Mouse (Mus musculus): ENCODE data around the gene Ahctf1. TPM values are rescaled to one million over a fixed set of nuclear protein-coding genes. Genes with fewer than 3 reads are reported as not detected.
"Not testable (repeated sequence)": the region's sequence is repeated elsewhere in the genome, so short reads cannot be mapped to it uniquely, and the experiment has no call there.

Ahctf1 gene
- polyA plus RNA-seq, 1 experiment from 2014 or later, result 13.5 TPM

DNA sequence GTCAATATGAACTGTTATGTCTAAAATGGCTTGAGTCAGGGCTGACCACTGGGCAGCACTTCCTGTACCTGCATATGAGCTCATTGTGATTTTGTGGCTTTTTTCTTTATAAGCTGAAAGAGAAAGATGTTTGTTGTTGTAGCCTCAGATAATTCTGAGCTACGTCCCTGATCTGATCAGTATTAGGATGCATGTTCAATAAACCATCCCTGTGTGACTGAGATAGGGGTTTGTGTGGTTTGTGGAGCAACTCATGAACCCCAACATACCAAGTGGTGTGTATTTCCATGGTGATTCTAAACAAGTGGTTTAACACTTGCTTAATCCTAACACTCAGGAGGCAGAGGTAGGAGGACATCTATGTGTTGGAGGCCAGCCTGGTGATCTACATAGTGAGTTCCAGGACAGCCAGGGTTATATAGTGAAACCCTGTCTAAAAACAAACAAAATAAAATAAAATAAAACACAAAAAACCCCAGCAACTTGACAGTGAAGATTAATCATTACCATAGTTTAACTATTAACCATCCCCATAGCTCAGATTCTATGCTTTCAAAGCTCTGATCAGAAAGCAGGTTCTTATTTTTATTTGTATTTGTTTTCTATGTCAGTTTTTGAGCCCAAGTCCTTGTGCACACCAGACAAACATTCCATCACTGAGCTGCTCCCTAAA is 32.4 kb upstream of the Ahctf1 start:
- Histone ChIP-seq H3K4me3 (ENCODE audit: low read length) (no peak overlapping the region), H3K9ac (ENCODE audit: low read depth, low read length) (no peak overlapping the region), H3K36me3 (ENCODE audit: control insufficient read depth, insufficient read depth, low read length) (no peaks in the 10 kb centered on the region), H3K9me3 (ENCODE audit: control insufficient read depth, low read length) (peaks cover 4% of the 10 kb centered on the region), H3K27me3 (replicated peaks; ENCODE audit: control insufficient read depth, insufficient read depth, low read length) (no peaks in the 10 kb centered on the region), H3K27ac (ENCODE audit: low read depth, low read length) (no peak overlapping the region), H3K4me2 (ENCODE audit: low read length) (no peak overlapping the region), H3K4me1 (ENCODE audit: control insufficient read depth, insufficient read depth, low read depth, low read length) (no peaks in the 10 kb centered on the region)
- 96% methylated on average over 1 of the region's 1 CpGs for WGBS
- ATAC-seq, result no peak

DNA sequence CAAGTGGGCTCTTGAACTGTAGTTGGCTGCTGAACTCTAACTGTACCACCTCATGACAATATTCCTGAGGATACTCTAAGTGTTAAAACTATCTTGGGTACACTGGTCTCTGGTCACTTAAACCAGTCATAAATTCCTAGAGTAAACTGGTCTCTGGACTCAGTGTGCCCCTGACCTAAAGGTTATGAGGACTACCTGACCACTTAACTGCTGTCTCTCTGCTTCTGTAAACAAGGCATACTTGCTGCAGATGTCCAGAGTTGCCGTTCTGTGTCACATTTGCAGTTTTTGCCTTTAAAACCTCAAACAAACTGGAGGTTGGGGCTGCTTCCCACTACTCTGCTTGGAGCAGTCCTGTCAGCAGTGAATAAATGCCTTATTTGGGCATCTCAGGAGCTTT is 30.1 kb upstream of the Ahctf1 start:
- WGBS, result 96% methylated on average over 1 of the region's 1 CpGs
- no peak for ATAC-seq
- Histone ChIP-seq H3K36me3 (ENCODE audit: control insufficient read depth, insufficient read depth, low read length) (no peaks in the 10 kb centered on the region), H3K4me2 (ENCODE audit: low read length) (no peak overlapping the region), H3K27ac (ENCODE audit: low read depth, low read length) (no peak overlapping the region), H3K4me1 (ENCODE audit: control insufficient read depth, insufficient read depth, low read depth, low read length) (no peaks in the 10 kb centered on the region), H3K9ac (ENCODE audit: low read depth, low read length) (no peak overlapping the region), H3K4me3 (ENCODE audit: low read length) (no peak overlapping the region), H3K27me3 (replicated peaks; ENCODE audit: control insufficient read depth, insufficient read depth, low read length) (no peaks in the 10 kb centered on the region), H3K9me3 (ENCODE audit: control insufficient read depth, low read length) (peaks cover 4% of the 10 kb centered on the region)

DNA sequence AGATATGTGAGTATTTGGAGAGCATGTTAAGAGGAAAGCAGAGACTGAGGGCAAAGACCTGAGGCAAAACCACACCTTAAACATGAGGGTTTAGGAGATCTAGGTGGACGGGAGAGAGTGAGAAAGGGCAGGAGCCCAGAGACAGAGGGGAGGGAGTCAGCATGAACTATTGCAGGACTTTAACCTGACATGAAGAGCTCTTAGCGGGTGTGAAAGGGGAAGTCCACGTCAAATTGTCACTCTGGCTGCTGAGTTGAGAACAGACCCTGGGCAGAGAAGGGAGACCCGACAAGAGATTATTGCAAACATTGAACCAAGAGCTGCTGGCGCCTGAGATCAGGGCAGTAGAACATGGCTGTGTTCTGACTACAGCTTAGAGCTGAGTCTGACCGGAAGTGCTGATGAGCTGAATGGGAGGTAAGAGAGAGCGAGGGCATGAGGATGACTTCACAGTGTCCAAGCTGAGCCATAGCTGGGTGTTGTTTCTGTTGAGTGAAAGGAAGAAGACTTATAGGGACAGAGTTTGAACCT is 29.3 kb upstream of the Ahctf1 start:
- no peak overlapping the region for H3K4me2 ChIP-seq (ENCODE audit: low read length)
- no peak overlapping the region for H3K9ac ChIP-seq (ENCODE audit: low read depth, low read length)
- H3K36me3 ChIP-seq (ENCODE audit: control insufficient read depth, insufficient read depth, low read length), result no peaks in the 10 kb centered on the region
- no peaks in the 10 kb centered on the region for H3K4me1 ChIP-seq (ENCODE audit: control insufficient read depth, insufficient read depth, low read depth, low read length)
- no peak for ATAC-seq
- peaks cover 4% of the 10 kb centered on the region for H3K9me3 ChIP-seq (ENCODE audit: control insufficient read depth, low read length)
- H3K4me3 ChIP-seq (ENCODE audit: low read length), result no peak overlapping the region
- WGBS, result 88% methylated on average over 7 of the region's 7 CpGs
- H3K27me3 ChIP-seq (replicated peaks; ENCODE audit: control insufficient read depth, insufficient read depth, low read length), result no peaks in the 10 kb centered on the region
- no peak overlapping the region for H3K27ac ChIP-seq (ENCODE audit: low read depth, low read length)

DNA sequence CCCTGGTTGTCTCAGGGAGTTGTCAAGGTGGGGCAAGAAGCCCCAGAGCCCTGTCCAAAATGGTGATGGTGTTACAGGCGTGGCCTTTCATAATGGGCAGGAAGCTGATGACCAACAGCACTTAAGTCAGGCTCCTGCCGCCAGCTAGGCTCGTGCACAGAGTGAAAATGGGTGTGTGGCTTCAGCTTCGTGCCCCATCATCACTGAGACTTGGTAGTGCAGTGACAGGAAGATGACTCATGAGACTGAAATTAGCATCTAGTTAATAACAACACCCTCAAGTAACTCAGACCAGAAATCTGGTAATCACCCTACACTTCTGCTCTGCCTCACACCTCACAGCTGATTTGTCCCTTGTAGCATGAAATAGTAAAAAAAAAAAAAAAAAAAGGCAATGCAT is 25.4 kb upstream of the Ahctf1 start:
- Histone ChIP-seq H3K27ac (ENCODE audit: low read depth, low read length) (no peak overlapping the region), H3K27me3 (replicated peaks; ENCODE audit: control insufficient read depth, insufficient read depth, low read length) (no peaks in the 10 kb centered on the region), H3K4me2 (ENCODE audit: low read length) (no peak overlapping the region), H3K4me3 (ENCODE audit: low read length) (no peak overlapping the region), H3K36me3 (ENCODE audit: control insufficient read depth, insufficient read depth, low read length) (no peaks in the 10 kb centered on the region), H3K9ac (ENCODE audit: low read depth, low read length) (no peak overlapping the region), H3K4me1 (ENCODE audit: control insufficient read depth, insufficient read depth, low read depth, low read length) (no peaks in the 10 kb centered on the region), H3K9me3 (ENCODE audit: control insufficient read depth, low read length) (no peaks in the 10 kb centered on the region)
- WGBS, result 79% methylated on average over 4 of the region's 4 CpGs
- no peak for ATAC-seq

DNA sequence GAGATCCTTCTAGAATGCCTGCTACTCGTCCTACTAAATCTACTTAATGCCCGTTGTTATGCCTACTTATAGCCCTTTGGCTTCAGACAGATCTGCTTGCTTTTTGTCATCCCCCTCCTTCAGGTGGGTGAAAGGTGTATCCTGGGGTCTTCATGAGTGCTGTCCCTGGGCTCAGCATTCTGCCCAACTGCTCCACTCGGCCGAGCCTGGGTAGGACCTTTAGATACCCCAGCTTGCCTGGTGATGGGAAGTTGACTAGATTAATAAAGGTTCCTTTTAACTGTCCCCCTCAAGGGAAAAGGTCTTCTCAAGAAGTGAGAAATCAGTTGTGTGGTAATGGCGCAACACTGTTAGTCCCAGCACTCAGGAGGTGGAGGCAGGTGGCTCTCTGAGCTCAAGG is 24.6 kb upstream of the Ahctf1 start:
- ATAC-seq, result no peak
- Histone ChIP-seq H3K4me2 (ENCODE audit: low read length) (no peak overlapping the region), H3K27me3 (replicated peaks; ENCODE audit: control insufficient read depth, insufficient read depth, low read length) (no peaks in the 10 kb centered on the region), H3K4me3 (ENCODE audit: low read length) (no peak overlapping the region), H3K36me3 (ENCODE audit: control insufficient read depth, insufficient read depth, low read length) (no peaks in the 10 kb centered on the region), H3K9me3 (ENCODE audit: control insufficient read depth, low read length) (no peaks in the 10 kb centered on the region), H3K27ac (ENCODE audit: low read depth, low read length) (no peak overlapping the region), H3K4me1 (ENCODE audit: control insufficient read depth, insufficient read depth, low read depth, low read length) (no peaks in the 10 kb centered on the region), H3K9ac (ENCODE audit: low read depth, low read length) (no peak overlapping the region)
- 92% methylated on average over 5 of the region's 5 CpGs for WGBS

DNA sequence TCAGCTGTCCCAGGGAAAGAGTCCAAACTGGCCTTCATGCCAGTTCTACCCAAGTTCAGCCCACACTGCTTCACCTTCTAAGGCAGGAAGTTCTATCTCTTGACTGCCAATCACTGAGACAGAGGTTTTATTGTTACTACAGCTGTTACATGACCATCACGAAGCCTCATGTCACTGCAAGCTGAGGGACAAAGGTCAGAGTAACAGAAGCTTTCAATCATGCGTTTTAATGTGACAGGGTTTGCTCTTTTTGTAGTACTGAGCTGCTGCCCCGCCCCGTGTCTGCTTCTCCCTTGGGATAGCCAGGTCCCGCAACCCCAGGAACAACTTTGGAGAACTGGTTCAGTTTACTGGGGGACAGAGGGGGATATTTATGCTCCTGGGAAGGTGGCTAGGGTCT is 21.1 kb upstream of the Ahctf1 start:
- no peak overlapping the region for H3K4me3 ChIP-seq (ENCODE audit: low read length)

DNA sequence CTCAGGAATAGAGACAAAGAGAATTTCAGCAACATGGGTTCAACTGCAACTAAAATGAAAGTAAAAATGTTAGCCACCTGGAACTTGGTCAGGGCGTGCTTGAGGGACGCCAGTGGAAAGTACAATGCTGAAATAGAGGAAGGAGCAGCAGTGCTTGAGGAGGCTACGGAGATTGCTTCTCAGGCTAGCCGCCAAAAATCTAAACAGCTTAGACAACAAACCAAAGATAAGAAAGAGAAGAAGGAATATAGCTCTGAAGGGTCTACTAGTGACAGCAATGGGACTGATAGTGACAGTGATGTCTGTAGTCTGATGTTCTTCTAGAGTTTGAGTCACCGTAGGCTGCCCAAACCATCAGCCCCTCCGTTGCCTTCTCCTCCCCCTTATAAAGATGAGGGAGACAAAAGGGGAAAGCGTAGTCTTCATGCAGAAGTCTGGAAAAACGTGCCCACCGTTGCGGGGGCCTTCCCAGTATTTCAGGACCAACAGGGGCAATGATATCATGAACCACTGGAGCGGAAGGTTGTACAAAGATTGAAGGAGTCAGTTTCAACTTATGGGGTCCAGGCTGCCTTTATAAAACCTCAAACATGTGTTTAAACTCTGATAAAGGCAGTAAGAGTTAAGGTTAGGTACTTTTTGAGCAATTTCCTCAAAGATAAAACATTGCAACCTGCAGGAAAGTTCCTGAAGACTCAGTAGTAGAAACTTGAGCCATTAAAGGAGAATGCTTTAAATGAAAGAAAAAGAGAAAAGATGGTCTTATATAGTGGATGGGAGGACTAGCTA is 15.2 kb upstream of the Ahctf1 start:
- H3K4me1 ChIP-seq (ENCODE audit: control insufficient read depth, insufficient read depth, low read depth, low read length); H3K27ac ChIP-seq (ENCODE audit: low read depth, low read length); H3K27me3 ChIP-seq (replicated peaks; ENCODE audit: control insufficient read depth, insufficient read depth, low read length); H3K36me3 ChIP-seq (ENCODE audit: control insufficient read depth, insufficient read depth, low read length); H3K9me3 ChIP-seq (ENCODE audit: control insufficient read depth, low read length); H3K9ac ChIP-seq (ENCODE audit: low read depth, low read length); H3K4me3 ChIP-seq (ENCODE audit: low read length); ATAC-seq; H3K4me2 ChIP-seq (ENCODE audit: low read length): not testable (repeated sequence)
- WGBS, result 90% methylated on average over 11 of the region's 11 CpGs

More for the DNA sequence above, 21.1 kb upstream of the Ahctf1 start:
- Histone ChIP-seq H3K36me3 (ENCODE audit: control insufficient read depth, insufficient read depth, low read length) (no peaks in the 10 kb centered on the region), H3K4me2 (ENCODE audit: low read length) (no peak overlapping the region), H3K4me1 (ENCODE audit: control insufficient read depth, insufficient read depth, low read depth, low read length) (no peaks in the 10 kb centered on the region), H3K9me3 (ENCODE audit: control insufficient read depth, low read length) (no peaks in the 10 kb centered on the region), H3K27me3 (replicated peaks; ENCODE audit: control insufficient read depth, insufficient read depth, low read length) (no peaks in the 10 kb centered on the region), H3K27ac (ENCODE audit: low read depth, low read length) (no peak overlapping the region), H3K9ac (ENCODE audit: low read depth, low read length) (no peak overlapping the region)
- 68% methylated on average over 5 of the region's 5 CpGs for WGBS
- ATAC-seq, result no peak

DNA sequence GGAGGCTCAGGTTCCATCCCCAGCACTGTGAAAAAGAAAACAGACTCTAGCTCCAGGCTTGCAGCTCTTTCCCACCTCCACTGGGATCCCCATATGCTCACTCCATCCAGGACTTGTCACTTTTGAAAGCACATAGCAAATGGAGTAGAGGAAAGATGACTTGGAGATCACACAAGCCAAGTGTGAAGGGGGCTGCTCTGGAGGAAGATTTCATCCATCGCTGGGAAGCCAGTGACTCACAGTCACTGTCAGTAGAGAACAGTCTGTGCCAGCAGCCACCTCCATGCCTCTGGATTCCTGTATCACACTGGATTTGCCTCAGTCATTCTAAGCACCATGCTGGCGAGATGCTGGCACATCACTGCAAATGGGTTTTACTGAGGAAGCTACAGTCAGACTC is 11.1 kb upstream of the Ahctf1 start:
- Histone ChIP-seq H3K27me3 (replicated peaks; ENCODE audit: control insufficient read depth, insufficient read depth, low read length) (no peaks in the 10 kb centered on the region), H3K4me1 (ENCODE audit: control insufficient read depth, insufficient read depth, low read depth, low read length) (no peaks in the 10 kb centered on the region), H3K4me3 (ENCODE audit: low read length) (no peak overlapping the region), H3K4me2 (ENCODE audit: low read length) (no peak overlapping the region), H3K27ac (ENCODE audit: low read depth, low read length) (no peak overlapping the region), H3K36me3 (ENCODE audit: control insufficient read depth, insufficient read depth, low read length) (no peaks in the 10 kb centered on the region), H3K9ac (ENCODE audit: low read depth, low read length) (no peak overlapping the region), H3K9me3 (ENCODE audit: control insufficient read depth, low read length) (no peaks in the 10 kb centered on the region)
- WGBS, result 83% methylated on average over 2 of the region's 2 CpGs
- no peak for ATAC-seq

DNA sequence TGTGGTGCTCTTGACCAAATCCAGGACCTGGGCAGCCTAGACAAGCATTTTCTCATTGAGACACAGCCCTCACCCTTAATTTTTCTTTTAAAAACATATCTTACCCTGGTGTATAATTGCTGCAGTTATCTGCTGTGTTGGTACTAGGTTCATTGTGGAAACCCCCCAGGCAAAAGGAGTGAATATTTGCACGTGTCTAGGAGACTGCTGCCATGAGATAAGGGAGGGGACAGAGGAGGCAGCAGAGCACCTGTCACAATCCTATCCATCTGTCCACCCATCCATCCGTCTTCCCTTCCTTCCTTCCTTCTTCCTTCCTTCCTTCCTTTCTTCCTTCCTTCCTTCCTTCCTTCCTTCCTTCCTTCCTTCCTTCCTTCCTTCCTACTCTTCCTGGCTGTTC is 9.9 kb upstream of the Ahctf1 start:
- H3K27ac ChIP-seq (ENCODE audit: low read depth, low read length), result no peak overlapping the region
- 79% methylated on average over 2 of the region's 2 CpGs for WGBS

More for the DNA sequence above, 9.9 kb upstream of the Ahctf1 start:
- Histone ChIP-seq H3K4me1 (ENCODE audit: control insufficient read depth, insufficient read depth, low read depth, low read length) (no peaks in the 10 kb centered on the region), H3K4me2 (ENCODE audit: low read length) (no peak overlapping the region), H3K9me3 (ENCODE audit: control insufficient read depth, low read length) (no peaks in the 10 kb centered on the region), H3K27me3 (replicated peaks; ENCODE audit: control insufficient read depth, insufficient read depth, low read length) (no peaks in the 10 kb centered on the region), H3K36me3 (ENCODE audit: control insufficient read depth, insufficient read depth, low read length) (no peaks in the 10 kb centered on the region), H3K9ac (ENCODE audit: low read depth, low read length) (no peak overlapping the region), H3K4me3 (ENCODE audit: low read length) (no peak overlapping the region)
- ATAC-seq, result no peak
